Mouse (Mus musculus) G1E (cell line): Measurements from ENCODE around the gene Ovca2.

ENCODE experiments used
- CTCF ChIP-seq: IDR thresholded peaks from 2 replicates; pipeline ENCODE4 v1.5.1; 2012; ENCODE audit warnings: low read depth, low read length, inconsistent platforms, mixed read lengths
- GATA1 ChIP-seq: IDR thresholded peaks from 2 replicates; pipeline ENCODE4 v1.6.1; 2012; ENCODE audit warnings: borderline replicate concordance, low read length, inconsistent platforms, mixed read lengths
- POLR2AphosphoS5 ChIP-seq: IDR thresholded peaks from 2 replicates; pipeline ENCODE4 v1.6.1; 2012; ENCODE audit warnings: low read depth, low read length, inconsistent platforms; ENCODE audit not compliant: insufficient replicate concordance
- TAL1 ChIP-seq: conservative IDR thresholded peaks from 2 replicates; pipeline ENCODE4 v1.6.1; 2012; ENCODE audit warnings: low read depth, low read length, inconsistent platforms, mixed read lengths

DNA sequence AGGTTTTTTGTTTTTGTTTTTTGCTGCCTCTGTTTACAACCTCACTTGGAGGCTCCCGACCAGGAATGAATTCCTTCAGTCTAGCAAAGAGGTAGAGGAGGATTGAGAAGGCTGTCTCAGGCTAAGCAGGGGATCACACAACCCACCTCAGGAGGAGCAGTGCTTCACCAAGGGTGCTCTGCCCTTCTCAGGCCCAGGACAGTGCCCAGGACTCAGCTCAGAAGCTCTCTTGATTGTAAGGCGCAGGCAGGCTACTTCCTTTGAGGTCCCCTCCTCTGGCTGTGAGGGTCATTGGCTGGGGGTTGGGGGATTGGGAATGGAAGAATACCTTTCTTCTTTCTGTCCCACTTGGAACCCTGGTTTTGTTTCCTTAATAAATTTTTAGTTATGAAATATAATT, 14.6 kb downstream of the Ovca2 start:
- TF ChIP-seq CTCF (no peak), TAL1 (no peak), POLR2AphosphoS5 (no peak), GATA1 (no peak)
